Mouse (Mus musculus): ENCODE data around the gene Gipc1. TPM values are rescaled to one million over a fixed set of nuclear protein-coding genes. Genes with fewer than 3 reads are reported as not detected.
A peak's percentile ranks its signal among the peaks of the same experiment; 100 is the strongest.

Gene Gipc1
- total RNA-seq, 1 experiment from 2014 or later: 48.8 TPM

DNA sequence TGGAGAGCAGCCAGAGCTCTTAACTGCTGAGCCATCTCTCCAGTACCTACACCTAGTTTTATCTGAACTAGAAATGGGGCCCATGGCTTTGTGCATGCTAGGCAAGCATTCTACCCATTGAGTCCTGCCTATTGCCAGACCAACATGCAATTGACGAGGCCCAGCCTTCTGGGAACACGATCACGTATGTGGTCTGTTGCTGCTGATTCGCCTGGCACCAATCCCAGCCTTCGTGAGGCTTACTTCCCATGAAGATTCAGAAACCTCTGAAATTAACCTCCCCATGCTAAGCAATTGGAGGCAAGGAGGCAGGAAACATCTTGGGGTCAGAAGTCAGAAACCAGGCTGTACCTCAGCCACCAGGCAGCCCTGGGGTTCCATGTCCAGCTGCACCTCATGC lies 28.1 kb downstream of the Gipc1 start:
- no peak for DNase-seq

DNA sequence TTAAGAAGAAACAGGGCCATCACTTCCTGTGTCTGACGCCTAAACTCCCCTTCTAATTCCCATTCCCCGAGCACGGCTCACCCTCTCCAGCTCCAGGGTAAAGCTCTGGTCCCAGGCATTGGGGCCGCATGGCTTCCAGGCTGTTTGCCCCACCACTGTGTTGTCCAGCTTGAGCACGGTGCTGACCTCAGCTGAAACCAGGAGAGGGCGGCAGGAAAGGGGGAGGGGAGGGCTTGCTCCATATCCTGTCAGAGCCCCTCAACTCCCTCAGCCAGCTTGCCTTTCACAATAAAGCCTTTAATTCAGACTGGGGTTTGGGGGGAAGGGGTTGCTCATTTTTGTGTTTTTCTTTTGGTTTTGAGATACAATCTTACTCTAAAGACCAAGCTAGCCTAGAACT lies 28.6 kb downstream of the Gipc1 start:
- no peak for DNase-seq

DNA sequence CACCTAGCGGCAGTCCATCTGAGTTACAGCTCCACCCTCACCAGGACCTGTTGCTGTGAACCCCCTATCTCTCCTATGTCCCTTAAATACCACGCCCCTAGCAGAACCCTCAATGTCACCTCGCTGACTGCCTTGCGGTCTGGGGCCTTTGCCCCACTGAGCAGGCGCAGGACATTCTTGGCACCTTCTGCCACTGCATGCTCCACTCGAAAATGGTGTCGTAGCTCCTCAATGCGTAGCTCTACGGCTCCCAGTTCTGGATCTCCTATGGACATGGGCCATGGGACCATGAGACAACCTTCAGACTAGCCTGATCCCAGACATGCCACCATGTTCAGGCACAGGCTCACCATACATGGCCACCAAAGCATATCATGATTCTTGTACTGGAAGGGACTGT lies 32.0 kb downstream of the Gipc1 start:
- DNase-seq: no peak

DNA sequence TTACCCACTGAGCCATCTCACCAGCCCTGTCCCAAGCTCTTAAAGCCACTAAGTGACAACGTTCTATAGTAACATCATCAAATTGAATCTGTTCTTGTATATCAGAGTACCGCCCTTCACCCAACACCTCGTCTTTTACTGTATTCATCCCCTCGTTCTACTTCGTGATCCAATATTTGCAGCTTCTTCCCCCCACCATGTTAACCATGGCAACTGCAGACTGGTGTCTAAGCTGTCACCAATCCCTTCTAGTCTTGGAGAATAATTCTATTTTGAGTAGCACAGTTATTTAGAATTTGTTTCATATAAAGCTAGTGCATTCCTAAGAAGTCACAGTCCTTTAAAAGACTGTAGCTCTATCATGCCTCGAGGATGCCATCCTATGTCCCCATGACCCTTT lies 36.8 kb downstream of the Gipc1 start:
- no peak for DNase-seq

DNA sequence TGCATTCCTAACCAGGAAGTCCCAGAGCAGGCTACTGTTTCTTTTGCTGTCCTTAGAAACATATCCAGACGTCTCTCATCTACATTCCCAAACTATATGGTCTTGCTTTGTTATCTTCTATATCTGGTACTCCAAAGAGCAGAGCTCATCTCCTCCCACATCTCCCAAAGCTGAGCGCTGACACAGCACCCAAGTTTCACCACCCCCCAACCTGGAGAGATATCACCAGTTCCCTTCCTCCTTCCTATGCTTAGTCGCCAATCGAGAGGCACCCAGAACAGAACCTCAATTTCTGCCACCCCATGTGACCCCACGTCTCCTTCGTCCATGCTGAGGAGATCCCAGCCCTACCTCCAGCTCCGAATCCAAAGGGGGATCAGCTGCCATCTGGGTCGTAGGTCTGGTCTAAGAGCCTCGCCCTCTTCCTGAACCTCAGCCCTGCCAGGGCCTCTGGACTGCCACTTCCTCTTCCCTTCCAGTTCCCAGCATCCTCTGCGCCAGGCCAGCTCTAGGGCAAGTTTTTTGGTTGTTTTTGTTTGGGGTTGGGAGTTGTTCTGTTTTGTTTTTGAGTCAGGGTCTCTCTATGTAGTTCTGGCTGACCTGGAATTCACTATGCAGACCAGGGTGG lies 41.2 kb downstream of the Gipc1 start:
- no peak for DNase-seq

DNA sequence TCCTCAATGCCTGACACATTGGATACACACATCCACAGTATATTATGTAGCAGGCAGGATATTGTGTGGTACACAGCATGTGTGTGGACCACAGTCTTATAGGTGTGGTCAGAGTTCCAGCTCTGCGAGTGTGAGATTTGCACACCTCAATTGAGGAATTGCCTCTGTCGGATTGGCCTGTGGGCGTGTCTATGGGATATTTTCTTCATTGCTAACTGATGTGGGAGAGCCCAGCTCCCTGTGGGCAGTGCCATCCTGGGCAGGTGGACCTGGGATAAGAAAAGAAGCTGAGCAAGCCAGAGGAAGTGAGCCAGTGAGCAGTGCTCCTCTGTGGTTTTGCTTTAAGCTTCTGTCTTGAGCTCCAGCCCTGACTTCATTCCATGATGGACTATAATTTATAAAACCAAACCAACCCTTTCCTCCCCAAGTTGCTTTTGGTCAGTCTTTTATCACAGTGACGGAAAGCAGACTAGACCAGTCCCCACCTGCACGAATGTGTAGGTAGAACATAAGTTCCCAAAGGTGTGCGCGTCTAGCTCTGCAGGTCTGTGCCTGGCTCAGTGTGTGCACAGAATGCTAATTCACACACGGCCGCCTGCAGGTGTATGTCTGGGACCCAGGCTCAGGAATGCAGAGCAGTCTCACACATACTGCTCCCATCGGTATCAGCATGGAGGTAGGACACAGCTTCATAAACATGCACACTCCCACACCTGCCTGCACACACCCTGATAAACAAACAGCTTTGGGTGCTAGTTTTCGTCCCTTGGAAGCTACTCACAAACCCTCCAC lies 42.1 kb downstream of the Gipc1 start:
- no peak for DNase-seq

DNA sequence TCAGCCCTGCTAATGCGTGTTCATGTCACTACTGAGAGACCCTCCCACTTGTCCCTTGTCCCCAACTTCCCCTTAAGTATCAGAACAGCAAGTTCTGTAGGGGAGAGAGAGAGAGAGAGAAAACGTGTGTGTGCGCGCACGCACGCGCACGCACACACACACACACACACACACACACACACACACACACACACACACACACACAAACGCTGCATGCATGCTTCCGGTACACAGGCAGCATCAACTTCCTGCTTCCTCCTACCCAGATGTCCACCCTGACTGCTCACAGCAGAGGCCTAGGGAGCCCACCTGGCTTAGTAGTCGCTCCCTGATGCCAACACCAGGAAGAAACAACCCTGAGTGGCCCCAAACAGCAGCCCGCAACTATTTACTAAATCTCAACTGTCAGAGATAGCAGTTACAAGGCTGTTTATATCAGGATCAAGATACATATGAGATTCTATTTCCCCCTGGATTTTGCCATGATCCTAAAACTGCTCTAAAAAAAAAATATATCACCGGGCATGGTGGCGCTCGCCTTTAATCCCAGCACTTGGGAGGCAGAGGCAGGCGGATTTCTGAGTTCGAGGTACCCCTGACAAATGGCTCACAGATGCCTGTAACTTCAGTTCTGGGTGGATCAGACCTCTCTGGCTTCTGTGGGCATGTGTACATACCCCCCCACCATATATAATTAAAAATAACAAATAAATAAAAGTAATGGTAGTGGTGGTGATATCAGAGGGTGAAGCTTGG lies 43.1 kb downstream of the Gipc1 start:
- DNase-seq: no peak

DNA sequence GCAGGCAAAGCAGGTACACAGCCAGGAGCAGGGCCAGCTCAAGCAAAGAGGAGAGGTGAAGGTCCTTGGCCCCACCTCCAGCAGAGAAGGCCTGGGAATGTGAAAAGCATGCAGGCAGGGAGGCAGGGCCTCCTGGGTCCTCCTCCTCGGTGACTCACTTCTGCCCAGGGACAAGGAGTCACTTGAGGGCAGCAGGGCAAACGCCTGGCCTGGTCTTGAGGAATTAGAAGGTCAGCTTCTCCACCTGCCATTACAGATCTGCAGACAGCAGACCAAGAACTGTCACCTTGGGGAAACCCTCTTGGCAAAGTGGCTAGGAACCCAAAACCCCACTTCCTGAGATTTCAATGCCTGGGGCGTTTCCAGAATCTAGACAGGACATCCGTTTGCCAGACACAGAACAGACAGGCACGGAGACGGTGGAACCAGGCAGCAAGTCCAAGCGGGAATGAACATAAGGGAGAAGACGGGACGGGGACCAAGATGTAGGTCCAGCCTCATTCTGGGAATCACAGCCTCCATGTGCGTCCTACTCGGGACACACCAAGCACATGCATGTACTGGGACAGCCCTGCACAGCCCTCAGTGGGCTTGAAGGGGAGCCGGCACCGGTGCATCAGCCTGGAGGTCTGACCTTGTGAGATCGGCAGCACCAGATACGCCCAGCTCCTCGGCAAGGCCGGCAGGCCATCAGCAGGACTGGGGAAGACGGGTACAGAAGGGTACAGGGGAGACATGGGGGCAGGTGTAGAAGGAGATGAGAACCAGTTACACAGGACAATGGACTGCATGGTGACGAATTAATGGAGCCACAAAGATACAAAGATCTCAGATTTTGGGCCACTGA lies 45.1 kb downstream of the Gipc1 start:
- DNase-seq: peak; percentile 69

DNA sequence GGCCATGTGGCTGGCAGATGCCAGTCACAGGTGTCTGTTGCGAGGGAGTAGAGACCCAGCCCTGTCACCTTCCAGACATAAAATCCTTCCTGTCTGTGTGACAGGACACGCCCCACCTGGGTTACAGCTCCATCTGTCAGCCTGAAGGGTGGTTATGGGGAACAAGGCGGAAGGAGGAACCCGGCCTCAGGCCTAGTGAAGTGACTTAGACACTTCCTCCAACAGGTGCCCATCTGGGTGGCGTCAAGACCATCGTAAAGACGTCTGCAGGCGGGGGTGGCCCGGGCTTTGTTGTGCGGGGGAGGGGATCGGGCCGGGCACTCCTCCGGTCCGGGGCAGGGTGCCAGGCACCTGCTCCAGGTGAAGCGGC lies 45.8 kb downstream of the Gipc1 start:
- peak; percentile 29 for DNase-seq

DNA sequence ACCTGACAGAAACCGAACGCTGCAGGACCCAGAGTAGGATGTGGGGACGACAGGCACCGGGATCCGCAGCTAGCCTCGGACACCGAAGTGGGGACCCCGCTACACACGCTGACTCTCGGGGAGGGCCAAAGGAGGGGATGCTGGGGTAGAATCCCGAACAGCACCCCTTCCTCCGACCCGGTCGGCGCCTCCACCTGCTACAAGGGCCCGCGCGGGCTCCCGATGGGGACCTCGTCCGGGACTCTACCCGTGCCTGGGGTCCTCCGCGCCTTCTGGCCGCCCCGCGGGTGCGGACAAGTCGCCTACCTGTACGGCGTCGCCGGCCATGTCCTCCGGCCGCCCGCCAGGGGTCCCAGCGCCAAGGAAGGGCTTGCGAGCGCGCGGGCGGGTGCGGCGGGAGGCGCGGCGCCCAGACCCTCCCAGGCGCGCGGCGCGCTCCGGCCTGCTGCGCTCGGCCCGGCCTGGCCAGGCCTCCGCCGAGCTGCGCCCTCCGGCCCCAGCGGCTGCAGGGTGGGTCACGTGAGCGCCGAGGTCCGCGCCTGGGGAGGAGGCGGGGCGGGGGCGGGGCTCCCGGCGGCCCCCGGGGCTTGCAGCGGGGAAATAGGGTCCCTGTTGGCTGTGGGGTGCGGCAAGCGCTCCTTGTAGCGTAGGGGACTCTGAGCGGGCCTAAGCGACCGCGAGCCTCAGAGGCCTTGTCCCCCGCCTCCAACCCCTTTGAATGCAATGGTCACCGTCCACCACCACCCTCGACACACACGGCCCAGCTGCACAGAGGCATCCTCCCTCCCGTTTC lies 46.4 kb downstream of the Gipc1 start, which contains the start of gene Pkn1:
Pkn1 (minus strand) TSS at position 519 of the 793 bp plus-strand sequence.
- peak; percentile 89 for DNase-seq

DNA sequence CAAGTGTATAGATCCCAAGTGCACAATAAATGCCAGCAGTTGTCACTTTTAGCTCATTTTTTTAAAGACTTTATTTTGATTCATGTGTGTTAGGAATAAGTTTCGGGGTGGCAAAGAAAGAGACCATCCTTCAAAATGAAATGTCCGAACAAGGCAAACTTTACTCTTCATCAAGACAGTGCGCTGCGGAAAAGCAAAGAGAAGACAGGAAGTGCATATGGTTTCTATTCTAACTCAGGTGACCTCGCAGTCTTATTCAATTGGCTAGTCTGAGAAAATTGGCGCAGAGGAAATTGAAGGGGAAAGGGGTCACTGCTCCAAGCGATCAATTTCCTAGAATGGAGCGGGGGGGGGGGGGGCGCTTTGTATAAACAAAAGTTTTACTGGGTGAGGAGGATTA lies 47.1 kb downstream of the Gipc1 start:
- no peak for DNase-seq

DNA sequence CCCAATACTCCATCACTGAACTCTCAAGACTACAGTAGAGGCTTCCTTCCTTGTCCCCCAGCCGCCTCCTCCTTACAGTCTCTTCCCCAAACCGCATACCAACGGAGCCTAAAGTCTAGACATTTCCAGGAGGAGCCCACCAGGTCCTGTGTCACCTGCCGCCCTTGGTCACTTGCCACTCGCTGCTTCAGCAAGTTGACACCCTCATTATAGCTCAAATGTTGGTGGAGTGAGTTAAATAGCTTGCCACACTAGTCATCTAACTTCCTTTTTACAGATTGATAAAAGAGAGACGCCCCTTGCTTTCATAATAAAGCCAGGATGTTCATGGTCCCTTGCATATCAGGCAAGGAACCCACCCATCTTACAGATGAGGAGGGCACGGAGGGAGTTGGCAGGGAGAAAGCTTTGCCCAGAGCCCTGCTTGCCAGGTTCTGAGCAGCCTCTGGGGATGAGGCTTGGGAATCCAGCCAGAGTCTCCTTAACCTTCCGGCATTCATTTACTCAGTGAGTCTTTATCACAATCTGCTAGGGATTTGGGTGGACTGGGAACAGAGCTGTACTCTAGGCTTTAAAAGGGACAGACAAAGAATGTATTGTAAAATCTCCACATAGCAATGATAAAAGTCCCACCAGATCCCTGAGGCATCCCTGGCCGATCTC lies 48.1 kb downstream of the Gipc1 start:
- no peak for DNase-seq

DNA sequence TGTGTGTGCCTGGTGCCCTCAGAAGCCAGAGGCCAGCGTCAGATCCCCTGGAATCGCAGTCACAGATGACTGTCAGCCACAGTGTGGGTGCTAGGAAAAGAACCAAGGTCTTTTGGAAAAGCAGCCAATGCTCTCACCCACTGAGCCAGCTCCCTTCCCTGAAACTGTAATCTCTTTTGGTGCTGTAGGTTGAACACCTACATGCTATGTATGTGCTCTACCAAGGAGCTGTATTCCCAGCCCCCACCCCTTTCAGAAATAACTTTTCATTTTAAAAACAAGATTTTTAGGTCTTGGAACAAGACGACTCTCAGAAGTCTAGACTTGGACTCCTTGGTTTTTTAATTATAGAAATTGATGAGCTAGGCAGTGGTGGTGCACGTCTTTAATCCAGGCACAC lies 50.9 kb downstream of the Gipc1 start:
- DNase-seq: no peak

DNA sequence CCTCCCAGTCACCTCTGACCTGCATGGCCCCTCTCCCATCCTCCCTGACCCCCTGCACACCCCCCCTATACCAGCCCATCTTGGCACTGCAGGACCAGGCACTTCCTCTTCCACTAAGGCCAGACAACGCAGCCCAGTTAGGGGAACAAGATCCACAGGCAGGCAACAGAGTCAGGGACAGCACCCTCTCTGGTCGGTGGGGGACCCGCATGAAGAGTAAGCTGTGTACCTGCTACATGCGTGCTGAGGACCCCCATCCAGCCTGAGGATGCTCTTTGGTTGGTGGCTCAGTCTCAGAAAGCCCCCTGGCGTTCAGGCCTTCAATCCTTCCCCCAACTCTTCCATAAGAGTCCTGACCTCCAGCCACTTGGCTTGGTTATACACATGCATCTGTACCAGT lies 53.9 kb downstream of the Gipc1 start:
- DNase-seq: no peak

DNA sequence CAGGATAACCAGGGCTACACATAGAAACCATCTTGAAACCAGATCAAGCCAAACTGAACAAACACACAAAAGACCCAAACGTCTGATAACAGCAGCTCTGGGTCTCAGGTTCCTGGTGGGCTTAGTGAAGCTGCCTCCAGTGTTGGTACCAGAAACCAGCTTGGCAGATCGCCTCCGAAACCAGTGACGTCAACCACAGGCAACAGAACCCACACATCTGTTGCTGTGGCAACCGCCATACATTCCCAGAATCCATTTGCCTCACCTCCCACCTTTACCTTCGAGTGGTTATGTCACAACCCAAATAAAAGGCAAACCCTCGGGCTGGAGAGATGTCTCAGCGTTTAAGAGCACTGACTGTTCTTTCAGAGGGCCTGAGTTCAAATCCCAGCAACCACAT lies 55.1 kb downstream of the Gipc1 start:
- DNase-seq: no peak

Other genes starting within 250 kb of the Gipc1 start
- gene Scoc, start 194.3 kb upstream of the Gipc1 start, total RNA-seq (2021): 62.3 and 76.3 TPM in 2 replicates
- gene Olfr370, start 116.9 kb upstream of the Gipc1 start, total RNA-seq (2021): not detected in 2 replicates
- gene Ndufb7, start 86.0 kb upstream of the Gipc1 start, total RNA-seq (2021): 223 and 229 TPM in 2 replicates
- gene Tecr, start 44.7 kb upstream of the Gipc1 start, total RNA-seq (2021): 582 and 661 TPM in 2 replicates
- gene Dnajb1, start 44.5 kb upstream of the Gipc1 start, total RNA-seq (2021): 27.7 and 28.0 TPM in 2 replicates
- 0.86 and 2.5 TPM in 2 replicates for gene Ptger1, start 14.0 kb downstream of the Gipc1 start, total RNA-seq (2021)
- gene Pkn1, start 46.5 kb downstream of the Gipc1 start, total RNA-seq (2021): 120 and 146 TPM in 2 replicates
- 25.7 and 29.5 TPM in 2 replicates for gene Ddx39, start 62.5 kb downstream of the Gipc1 start, total RNA-seq (2021)
- gene Adgre5, start 88.6 kb downstream of the Gipc1 start, total RNA-seq (2021): 28.7 and 40.6 TPM in 2 replicates
- 73.5 and 114 TPM in 2 replicates for gene Adgrl1, start 247.4 kb downstream of the Gipc1 start, total RNA-seq (2021)

Measured in adrenal gland, postnatal 25 days (tissue).